Mouse (Mus musculus) natural killer cell, adult 2 months (primary cell): Measurements from ENCODE around the gene Brpf1.

Experiments used
- DNase-seq, 2 experiments: peaks; one replicate each; pipeline ENCODE4 v3.0.0; 2022; ENCODE audit warnings: low spot score in 2 of 2

Gene Brpf1

DNA sequence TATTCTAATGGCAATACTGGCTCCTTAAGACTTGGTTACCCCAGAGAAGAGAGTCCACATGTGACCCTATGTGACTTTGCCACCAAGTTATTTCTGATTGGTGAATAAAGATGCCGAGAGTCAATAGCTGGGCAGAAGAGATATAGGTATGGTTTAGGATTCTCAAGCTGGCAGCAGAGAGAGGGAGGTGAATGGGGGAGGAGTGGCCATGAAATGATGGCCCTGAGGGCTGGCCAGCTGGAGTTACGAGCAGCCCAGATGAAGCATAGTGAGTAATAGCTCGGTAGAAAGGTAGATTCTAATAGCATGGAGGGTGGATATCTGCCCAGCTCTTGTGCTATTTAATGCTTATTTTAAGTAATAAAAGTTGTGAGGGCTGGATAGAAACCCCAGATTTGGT lies 45.9 kb downstream of the Brpf1 start:
- DNase-seq = no peak

DNA sequence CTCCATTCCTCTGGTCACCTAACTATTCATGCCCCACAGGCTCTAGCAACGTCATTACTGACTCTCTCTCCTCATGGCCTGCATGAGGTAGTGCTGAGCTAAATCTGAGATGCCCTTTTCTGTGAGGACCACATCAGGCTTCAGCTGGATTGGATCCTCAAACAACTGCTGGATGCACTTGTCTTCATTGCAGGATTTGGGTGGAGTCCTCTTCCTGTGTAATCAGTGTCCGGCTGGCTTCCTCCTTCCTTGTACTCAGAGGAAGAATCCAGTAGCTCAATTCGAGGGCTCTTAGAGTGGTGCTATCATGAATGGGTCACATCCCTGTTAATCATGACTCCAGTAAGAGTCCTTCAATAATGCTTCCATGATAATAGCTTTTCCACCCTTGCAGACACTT lies 46.8 kb downstream of the Brpf1 start:
- DNase-seq = no peak

DNA sequence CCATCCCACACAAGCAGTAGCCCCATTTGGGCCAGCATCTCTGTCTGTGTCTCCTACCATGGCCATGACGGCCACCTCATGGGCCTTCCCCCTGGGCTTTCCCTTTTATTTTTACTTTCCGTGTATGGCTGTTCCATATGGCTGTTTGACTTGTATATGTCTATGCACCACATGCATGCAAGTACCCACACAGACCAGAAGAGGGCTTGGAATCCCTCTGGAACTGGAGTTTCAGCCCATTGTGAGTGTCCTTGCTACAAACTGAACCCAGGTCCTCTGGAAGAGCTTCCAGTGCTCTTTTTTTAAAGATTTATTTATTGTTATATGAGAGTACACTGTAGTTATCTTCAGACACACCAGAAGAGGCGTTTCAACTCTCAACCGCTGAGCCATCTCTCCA lies 54.5 kb downstream of the Brpf1 start:
- DNase-seq = no peak

DNA sequence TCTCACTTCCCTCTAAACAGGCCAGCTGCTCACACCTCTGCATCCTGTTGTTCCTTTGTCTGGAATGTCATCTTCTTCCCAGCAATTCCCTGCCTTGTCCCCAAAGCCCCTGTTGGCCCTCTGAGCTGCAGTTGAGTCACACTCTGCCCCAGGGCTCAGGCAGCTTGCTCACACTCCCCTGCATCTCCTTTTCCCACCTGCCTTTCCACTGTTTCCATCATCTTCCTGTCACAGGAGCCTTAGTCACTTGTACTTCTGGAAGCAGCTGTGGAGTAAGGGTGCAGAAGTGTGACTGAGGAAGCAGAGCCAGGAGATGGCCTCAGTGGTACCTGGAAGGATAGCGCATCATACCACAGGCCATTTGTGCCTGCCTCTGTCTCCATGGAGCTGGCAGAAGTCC lies 55.3 kb downstream of the Brpf1 start:
- DNase-seq = no peak

DNA sequence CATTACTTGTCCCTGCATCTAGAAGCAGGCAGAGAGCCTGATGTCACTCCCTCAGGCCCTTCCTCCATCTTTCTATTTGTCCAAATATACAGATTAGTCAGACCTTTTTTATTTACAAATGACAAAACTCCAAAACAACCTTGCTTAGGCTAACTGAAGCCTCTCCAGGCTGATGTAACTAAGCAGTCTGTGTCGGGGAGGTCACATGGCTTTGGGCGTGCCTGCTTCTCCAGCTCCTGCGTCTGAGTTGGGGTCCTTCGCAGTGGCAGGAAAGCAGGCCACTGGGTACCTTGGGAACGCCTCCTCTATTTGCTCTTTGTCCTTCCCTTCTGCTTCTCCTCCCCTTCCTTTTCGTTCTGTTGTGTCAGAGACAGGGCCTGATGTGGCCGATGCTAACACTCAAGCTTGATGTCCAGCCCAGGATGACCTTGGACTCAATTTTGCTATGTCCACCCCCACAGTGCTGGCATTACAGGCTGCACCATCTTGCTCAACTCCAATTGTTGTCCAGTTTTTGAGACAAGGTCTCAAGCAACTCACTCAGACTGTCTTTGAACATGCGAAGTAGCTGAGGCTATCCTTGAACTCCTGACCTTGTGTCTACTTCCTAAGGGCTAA lies 57.7 kb downstream of the Brpf1 start:
- no peak for DNase-seq

DNA sequence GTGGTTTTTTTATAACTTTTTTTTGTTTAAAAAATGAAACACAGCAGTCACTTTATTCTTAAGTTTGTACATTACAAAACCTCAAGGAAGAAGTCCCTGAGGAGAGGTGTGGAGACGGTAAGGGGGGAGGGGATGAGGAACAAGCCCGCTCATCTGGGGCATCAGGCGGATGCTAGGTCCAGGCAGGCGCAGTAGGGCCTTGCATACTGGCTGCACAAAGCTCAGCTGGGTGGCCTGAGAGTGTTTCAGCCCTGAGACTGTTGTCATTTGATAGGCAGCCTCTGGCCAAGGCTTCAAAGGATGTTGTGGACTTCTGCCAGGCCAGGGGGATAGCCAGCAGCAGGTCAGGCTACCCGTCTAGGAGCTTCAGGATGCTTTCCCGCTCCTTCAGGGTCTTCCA lies 59.7 kb downstream of the Brpf1 start:
- no peak for DNase-seq

DNA sequence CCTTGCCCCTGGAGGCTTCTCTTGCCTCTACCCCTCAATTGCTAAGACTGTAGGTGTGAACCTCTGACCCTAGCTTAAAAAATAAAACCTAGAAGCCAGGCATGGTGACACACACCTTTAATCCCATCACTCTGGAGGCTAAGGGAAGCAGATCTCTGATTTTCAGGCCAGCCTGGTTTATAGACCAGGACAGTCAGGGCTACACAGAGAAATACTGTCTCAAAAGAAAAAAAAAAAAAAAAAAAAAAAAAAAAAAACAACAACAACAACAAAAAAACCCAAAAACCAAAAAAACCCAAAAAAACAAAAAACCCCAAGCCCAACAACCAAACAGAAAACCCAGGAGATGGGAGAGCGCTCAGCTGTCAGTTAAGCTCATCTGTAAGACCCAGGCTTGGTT lies 60.6 kb downstream of the Brpf1 start:
- no peak for DNase-seq

DNA sequence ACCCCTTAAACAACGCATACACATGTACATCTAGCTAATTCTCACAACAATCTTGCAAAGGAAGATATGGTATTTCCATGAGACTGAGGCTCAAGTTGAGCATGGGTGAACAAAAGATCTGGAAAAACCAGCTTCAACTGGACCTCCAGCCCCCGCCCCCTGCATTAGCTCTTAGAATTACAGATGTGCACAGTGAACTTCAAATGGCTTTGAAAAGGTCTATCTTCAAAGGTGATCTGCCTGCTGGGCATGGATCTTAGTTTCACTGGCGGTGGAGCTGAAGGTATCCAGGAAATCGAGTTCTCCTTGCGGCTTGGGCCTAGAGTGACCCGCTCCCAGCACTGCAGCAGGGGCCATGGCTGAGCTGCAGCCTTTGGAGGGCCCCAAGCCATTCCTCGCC lies 61.2 kb downstream of the Brpf1 start:
- no peak for DNase-seq

DNA sequence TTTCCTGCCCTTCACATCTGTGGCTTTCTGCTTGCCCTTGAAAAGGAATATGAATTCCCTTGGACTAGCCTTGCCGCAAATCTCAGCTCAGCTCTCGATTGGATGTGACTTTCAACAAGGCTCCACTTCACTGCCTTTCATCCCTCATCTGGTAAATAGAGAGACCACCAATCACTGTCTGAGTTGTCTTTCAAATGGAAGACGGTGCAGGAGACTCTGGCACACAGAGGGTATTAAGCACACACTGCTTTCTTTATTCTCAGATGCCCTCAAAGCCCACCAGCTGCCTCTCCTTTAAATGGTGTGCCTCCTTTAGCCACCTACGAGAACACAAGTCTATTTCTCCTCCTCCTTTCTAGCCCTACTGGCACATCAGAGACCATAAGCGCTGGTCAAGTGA lies 61.6 kb downstream of the Brpf1 start:
- DNase-seq = no peak

DNA sequence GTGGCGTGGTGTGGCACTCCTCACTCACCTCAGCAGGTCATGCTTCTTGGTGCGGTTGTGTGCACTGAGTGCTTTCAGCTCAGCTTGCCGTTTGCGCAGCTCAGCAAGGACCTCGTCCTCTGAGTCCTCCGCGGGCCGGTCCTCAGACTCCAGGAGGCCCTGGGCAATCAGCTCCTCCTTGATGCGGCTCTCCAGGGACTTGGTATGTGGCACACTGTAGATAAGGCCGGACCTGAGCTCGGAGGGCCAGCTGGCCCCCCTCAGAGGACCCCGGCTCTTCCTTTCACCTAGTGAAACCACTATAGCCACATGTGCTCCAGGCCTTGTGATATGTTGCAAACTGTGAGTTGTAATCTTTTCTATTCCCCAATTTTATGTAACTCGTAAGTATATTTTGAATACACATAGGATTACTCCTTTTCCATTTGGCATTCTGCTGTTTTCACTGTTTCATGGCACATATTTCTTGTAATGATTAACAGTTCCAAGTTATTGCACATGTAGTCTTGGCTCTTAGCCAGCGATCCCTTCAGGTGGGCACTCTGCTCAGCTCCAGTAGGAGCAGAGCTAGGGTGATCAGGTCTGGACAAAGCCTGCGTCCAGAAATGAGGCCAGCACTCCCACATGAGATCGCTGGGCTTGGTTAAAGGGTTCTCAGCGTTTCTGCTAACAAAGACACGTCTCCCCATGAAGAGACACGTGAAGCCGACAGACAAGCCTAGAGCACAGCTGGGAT lies 63.4 kb downstream of the Brpf1 start:
- DNase-seq = no peak

DNA sequence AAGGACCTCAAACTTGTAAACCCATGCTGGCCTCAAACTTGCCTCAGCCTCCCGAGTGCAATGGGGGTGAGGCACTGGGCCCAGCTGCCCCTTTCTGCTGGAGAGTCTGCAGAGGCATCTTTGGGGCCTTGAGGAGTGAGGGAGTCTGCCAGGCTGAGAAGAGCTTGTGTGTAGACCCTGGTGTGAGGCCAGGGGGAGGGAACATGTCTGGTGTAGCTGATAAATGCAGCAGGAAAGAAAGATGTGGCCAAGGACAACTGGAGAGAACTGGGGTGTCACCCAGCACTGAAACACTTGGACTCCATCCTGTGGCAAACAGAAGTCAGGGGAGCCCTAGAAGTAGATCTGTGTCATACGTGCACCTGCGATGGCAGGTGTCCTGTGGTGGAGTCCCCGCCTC lies 66.6 kb downstream of the Brpf1 start:
- DNase-seq = no peak
